Mouse (Mus musculus) stomach, postnatal 0 days (tissue): ENCODE measurements around the gene Cpxm1.

Experiments
- CTCF ChIP-seq: IDR thresholded peaks from 2 replicates; pipeline ENCODE4 v1.5.1; 2016; ENCODE audit warnings: antibody characterized with exemption, low read depth, mild to moderate bottlenecking, moderate library complexity
- EP300 ChIP-seq: optimal IDR thresholded peaks from 2 replicates; pipeline ENCODE3; 2016; ENCODE audit warnings: antibody characterized with exemption

- TF ChIP-seq CTCF (peak; percentile 48), EP300 (no peak)
Measured at GRCm38 (mm10) chr2:130414094-130414856, 16.9 kb upstream of the Cpxm1 start.
